Mouse (Mus musculus) forebrain, embryonic 10.5 days (tissue): ENCODE measurements around the gene Btg2. TPM values are rescaled to one million over a fixed set of nuclear protein-coding genes. Genes with fewer than 3 reads are reported as not detected.

Experiments
- DNase-seq: peaks from one replicate; pipeline ENCODE4 v3.0.0-alpha.2; 2017; ENCODE audit warnings: low spot score; ENCODE audit errors: extremely low spot score
- H3K27ac ChIP-seq: fragments of 300-500 bp; sonication (generic); 2 replicates; pipeline ENCODE4 v1.5.1; 2016; ENCODE audit warnings: mild to moderate bottlenecking
- H3K27me3 ChIP-seq: fragments of 300-500 bp; sonication (generic); 2 replicates; pipeline ENCODE4 v1.6.1; 2016; ENCODE audit warnings: mild to moderate bottlenecking; ENCODE audit not compliant: poor library complexity, severe bottlenecking
- H3K36me3 ChIP-seq: fragments of 300-500 bp; sonication (generic); replicated peaks from 2 replicates; pipeline ENCODE4 v1.6.1; 2016; ENCODE audit warnings: mild to moderate bottlenecking, moderate library complexity
- H3K4me1 ChIP-seq: fragments of 300-500 bp; sonication (generic); 2 replicates; pipeline ENCODE4 v1.6.1; 2016
- H3K4me3 ChIP-seq: fragments of 300-500 bp; sonication (generic); 2 replicates; pipeline ENCODE4 v1.5.1; 2016; ENCODE audit warnings: mild to moderate bottlenecking, moderate library complexity
- H3K9me3 ChIP-seq: fragments of 300-500 bp; sonication (generic); 2 replicates; pipeline ENCODE4 v1.6.1; 2016; ENCODE audit warnings: mild to moderate bottlenecking, moderate library complexity
- WGBS: fragments of 180-500 bp; shearing (Covaris S2); methylation state at CpG from one replicate; pipeline ENCODE4 v1.1.7; 2016; 5-methylcytosine and 5-hydroxymethylcytosine counted together
- polyA plus RNA-seq: library from polyadenylated mRNA; unstranded; fragments of >200 nt; fragmentation: Nextera tagmentation; extraction: Ambion mirVana; gene quantifications from 2 replicates; pipeline ENCODE4 v1.2.1, GENCODE M21; 2016

Btg2 gene
- polyA plus RNA-seq, 1 experiment from 2014 or later = 68.6 TPM

DNA sequence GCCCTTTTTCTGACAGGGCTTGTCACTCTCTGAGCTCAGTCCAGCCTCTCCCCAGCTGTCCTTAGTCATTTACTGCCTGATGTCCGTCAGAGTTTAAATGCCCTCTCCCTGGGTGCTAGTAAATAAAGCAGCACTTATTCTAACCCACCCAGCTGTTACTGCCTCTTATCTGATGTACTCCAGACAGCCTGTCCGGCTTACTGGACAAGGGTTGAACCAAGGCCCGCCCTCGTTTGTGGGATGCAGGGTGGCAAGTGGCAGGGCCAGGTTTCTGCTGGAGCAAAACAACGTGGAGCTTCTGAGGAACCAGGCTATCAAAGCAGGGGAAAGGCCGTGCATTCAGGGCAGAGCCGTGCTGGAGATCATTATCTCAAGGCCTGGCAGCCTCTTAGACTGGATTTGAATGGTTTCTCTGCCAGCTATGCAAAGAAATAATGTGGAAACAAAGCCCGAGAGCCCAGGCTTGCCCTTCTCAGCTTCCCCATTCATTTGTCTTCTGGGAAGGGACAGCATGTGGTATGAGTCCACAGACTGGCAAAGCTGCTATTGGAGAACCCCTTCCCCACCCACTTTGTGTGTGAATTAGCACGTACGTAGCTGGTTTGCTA lies 7.4 kb downstream of the Btg2 start:
- Histone ChIP-seq H3K4me3 (no peak overlapping the region; the same call in 1 of the 2 replicates), H3K27ac (peak overlapping the region; percentile 85), H3K4me1 (peaks cover 88% of the 10 kb centered on the region), H3K36me3 (peaks cover 25% of the 10 kb centered on the region), H3K27me3 (no peaks in the 10 kb centered on the region; the same call in 1 of the 2 replicates), H3K9me3 (no peaks in the 10 kb centered on the region)
- no peak for DNase-seq
- 38% methylated on average over 10 of the region's 10 CpGs for WGBS

DNA sequence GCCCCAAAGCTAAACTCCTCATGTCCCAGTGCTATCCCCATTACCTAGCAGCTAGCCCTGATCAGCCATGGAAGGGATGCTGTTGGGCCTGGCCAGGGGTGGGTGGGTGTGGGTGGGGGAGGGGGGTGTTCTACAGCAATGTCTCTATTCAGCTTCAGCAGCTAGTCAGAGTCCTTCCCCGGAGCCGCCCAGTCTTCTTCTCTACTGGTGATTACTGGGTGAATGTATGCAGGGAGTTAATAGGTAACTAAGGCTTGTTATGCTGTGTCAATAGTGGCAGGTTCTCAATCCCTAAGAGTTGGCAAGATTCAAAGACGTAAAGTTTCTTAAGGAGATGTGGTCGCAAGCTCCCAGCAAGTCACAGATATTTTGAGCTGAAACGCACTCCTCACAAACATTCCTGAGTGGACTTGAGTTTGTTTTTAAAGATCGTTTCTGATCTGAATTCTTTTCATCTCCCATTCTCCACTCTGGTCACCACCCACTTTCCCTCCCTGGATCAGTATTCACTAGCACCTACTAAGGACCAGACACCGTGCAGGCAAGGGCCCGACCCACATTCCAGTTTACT lies 8.7 kb downstream of the Btg2 start:
- DNase-seq = no peak
- Histone ChIP-seq H3K4me1 (peaks cover 88% of the 10 kb centered on the region), H3K4me3 (no peak overlapping the region), H3K27ac (peak overlapping the region; percentile 85), H3K36me3 (peaks cover 11% of the 10 kb centered on the region), H3K9me3 (no peaks in the 10 kb centered on the region), H3K27me3 (no peaks in the 10 kb centered on the region; the same call in 1 of the 2 replicates)
- WGBS = 82% methylated on average over 8 of the region's 8 CpGs

- Histone ChIP-seq H3K4me1 (peaks cover 89% of the 10 kb centered on the region), H3K4me3 (no peak overlapping the region), H3K27me3 (no peaks in the 10 kb centered on the region; the same call in 1 of the 2 replicates), H3K9me3 (no peaks in the 10 kb centered on the region), H3K36me3 (no peaks in the 10 kb centered on the region), H3K27ac (peak overlapping the region; percentile 94)
- no peak for DNase-seq
- whole genome bisulfite sequencing = 17% methylated on average over 8 of the region's 8 CpGs
Measured at GRCm38 (mm10) chr1:134067143-134067619, 11.7 kb downstream of the Btg2 start.

DNA sequence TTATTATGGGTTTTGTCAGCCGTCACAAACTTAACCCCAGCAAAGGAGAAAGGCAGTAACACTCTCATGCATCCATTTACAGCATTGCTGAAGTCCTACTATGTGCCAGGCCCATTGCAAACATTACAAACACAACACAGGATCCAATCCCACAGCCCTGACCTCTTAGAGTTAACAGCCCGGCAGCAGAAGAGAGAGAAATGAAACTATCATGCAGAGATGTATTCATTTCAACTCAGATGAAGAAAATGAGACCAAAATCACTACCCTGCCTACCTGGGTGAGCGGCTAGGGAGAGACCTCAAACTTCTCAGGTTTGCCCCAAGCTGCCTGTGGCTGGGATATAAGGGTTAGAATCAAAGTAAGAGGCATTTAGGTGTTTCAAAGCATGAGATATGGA lies 12.4 kb downstream of the Btg2 start:
- H3K9me3 ChIP-seq = no peaks in the 10 kb centered on the region
- no peak for DNase-seq
- peaks cover 89% of the 10 kb centered on the region for H3K4me1 ChIP-seq
- H3K36me3 ChIP-seq = no peaks in the 10 kb centered on the region
- H3K27ac ChIP-seq = peak overlapping the region; percentile 94
- H3K4me3 ChIP-seq = no peak overlapping the region
- no peaks in the 10 kb centered on the region; the same call in 1 of the 2 replicates for H3K27me3 ChIP-seq
- 55% methylated on average over 3 of the region's 3 CpGs for WGBS

DNA sequence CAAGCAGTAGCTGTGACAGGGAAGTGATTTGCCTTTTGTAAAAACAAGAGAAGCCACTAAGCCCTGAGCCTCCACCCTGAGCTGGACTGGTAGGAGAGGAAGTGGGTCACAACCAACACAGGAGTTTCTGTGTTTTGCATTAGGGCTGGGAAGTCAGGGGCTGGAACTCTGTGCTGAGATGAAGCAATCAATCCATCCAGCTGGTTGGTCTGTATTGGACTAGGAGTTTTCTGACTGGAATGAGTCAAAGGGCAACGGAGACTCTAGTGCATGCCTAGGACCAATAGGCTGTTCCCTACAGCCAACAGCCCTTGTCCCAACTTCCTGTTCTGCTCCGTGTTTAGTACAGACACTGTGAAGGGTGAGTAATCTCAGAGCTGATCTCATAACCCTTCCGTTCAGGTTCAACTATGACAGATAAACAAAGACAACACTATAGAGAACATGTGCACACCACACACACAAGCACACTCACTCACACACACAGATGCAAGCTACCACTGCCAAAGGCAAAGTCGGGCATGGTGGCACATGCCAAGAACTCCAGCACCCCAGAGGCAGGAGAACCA lies 13.6 kb downstream of the Btg2 start:
- Histone ChIP-seq H3K4me1 (peaks cover 89% of the 10 kb centered on the region), H3K9me3 (no peaks in the 10 kb centered on the region), H3K36me3 (no peaks in the 10 kb centered on the region), H3K27ac (peak overlapping the region; percentile 94), H3K4me3 (no peak overlapping the region), H3K27me3 (no peaks in the 10 kb centered on the region; the same call in 1 of the 2 replicates)
- 80% methylated on average over 4 of the region's 4 CpGs for WGBS
- DNase-seq = no peak

DNA sequence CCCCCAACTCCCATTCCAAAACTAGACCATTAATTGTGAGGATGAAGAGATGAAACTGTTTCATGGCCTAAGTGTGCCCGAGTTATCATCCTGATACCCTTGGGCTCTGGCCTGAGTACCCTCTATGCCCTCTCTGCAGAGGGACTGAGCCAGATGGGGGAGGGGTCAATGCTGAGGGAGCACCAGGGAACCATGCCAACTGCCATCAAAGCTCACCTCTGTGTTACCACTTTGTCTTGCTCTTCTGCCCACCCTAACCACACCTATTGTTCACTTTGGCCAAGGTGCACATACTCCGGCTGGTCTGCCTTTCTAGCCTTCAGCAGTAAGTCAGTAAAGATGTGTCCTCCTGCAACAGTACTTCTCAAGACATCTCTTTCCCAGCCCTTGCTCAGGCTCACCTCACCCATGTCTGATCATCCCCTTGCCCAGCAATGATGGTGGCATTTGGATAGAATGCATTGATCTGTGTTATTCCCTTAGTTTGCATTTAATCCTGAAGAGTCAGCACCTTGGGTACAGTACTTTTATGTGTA lies 14.6 kb downstream of the Btg2 start:
- Histone ChIP-seq H3K9me3 (no peaks in the 10 kb centered on the region), H3K4me1 (peaks cover 87% of the 10 kb centered on the region), H3K27ac (peak overlapping the region; percentile 94), H3K36me3 (no peaks in the 10 kb centered on the region), H3K27me3 (no peaks in the 10 kb centered on the region), H3K4me3 (peak overlapping the region; percentile 52)
- DNase-seq = no peak
- 75% methylated on average over 2 of the region's 2 CpGs for WGBS

GRCm38 (mm10) chr1:134063773-134064125 lies 15.2 kb downstream of the Btg2 start:
- 5% methylated on average over 9 of the region's 9 CpGs for WGBS
- Histone ChIP-seq H3K4me3 (peak overlapping the region; percentile 52), H3K4me1 (peaks cover 91% of the 10 kb centered on the region), H3K27ac (peak overlapping the region; percentile 94), H3K27me3 (no peaks in the 10 kb centered on the region), H3K9me3 (no peaks in the 10 kb centered on the region), H3K36me3 (no peaks in the 10 kb centered on the region)
- no peak for DNase-seq

- no peaks in the 10 kb centered on the region for H3K36me3 ChIP-seq
- WGBS = under 1% methylated on average over 33 of the region's 33 CpGs
- no peaks in the 10 kb centered on the region for H3K27me3 ChIP-seq
- H3K4me3 ChIP-seq = peak overlapping the region; percentile 52
- peak overlapping the region; percentile 94 for H3K27ac ChIP-seq
- DNase-seq = peak; percentile 93
- H3K4me1 ChIP-seq = peaks cover 95% of the 10 kb centered on the region
- no peaks in the 10 kb centered on the region for H3K9me3 ChIP-seq
Measured at GRCm38 (mm10) chr1:134063086-134063772, 15.7 kb downstream of the Btg2 start.

DNA sequence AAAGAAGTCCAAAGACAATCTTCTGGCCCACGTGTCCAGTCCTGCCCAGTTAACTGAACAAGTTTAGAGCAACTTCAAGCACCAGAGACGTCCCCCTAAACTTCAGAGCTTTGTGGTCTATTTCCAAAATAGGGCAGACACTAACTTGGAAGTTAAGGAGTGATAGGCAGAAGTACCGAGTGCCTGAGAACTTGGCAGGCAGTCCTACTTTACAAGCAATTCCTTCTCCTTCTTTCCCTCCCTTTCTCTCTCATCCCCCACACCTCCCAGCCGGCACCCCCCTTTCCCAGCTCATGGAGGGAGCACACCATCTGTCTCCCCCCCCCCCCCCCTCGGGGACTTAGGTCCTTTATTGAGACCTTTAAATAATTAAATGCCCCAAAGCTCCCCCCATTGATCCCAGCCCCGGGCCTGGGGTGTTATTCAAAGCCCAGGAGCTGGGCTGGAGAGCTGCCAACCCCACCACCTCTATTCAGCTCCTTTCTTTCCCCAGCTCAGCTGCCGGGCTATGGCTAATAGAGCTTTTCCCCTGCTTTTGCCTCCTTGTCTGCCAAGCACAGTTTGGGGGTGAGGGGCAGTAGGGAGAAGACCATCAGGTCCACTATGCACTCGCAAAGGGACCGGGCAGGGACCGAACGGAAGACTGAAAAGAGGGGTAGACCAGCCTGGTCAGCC lies 16.4 kb downstream of the Btg2 start:
- peak overlapping the region; percentile 52 for H3K4me3 ChIP-seq
- peaks cover 88% of the 10 kb centered on the region for H3K4me1 ChIP-seq

DNA sequence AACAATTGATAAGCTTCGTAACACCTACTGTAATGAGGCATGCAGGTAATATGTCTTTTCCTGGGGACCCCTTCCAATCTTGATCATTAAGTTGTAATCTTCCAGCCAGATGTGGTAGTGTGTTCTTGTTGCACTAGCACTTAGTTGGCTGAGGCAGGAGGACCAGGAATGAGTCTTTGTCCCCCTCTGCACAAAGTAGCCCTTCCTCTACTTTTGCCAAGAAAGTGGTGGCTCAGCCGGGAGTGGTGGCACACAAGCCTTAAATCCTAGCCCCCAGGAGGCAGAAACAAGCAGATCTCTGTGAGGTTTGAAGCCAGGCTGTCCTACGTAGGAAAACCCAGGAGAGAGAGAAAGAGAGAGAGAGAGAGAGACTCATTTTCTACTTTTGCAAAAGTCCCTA lies 17.0 kb downstream of the Btg2 start:
- DNase-seq = peak; percentile 25
- peak overlapping the region; percentile 52 for H3K4me3 ChIP-seq
- H3K4me1 ChIP-seq = peaks cover 82% of the 10 kb centered on the region

More for the DNA sequence above, 16.4 kb downstream of the Btg2 start:
- Histone ChIP-seq H3K27me3 (no peaks in the 10 kb centered on the region), H3K9me3 (no peaks in the 10 kb centered on the region), H3K36me3 (no peaks in the 10 kb centered on the region), H3K27ac (peak overlapping the region; percentile 94)
- DNase-seq = peak; percentile 26
- WGBS = 4% methylated on average over 11 of the region's 11 CpGs

DNA sequence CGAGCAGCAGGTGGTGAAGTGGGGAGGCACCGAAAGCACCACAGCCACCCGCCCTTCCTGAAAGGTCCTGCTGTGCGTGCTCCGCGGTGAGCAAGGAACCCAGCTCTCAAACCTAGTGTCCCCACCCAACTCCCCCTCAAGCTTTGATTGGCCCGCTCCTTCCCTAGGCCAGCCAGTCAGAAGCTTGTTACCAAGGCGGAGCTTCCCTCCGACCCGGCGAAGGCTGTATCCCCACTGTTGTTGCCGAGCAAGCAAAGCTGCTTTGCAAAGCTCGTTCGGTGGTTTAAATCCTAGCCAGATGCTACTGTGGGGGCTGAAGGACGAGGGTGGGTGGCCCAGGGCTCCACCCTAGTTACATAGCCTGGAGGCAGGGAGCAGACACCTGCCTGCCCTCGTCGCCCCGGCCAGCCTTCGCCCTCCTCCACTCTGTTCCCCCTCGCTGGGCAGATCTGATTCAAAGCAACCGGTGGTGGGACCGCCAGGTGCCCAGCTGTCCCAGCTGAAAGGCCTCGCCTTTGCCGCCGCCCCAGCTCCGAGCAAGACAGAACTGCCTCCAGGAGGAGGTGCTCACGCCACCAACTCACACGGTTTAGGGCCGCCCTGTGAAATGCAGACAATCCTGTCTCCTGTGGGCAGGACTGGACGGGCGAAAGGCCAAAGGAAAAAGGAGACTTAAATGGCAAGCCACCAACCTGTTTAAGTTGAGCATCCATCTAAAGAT lies 17.9 kb downstream of the Btg2 start:
- Histone ChIP-seq H3K36me3 (no peaks in the 10 kb centered on the region), H3K4me1 (peaks cover 73% of the 10 kb centered on the region)
- under 1% methylated on average over 31 of the region's 31 CpGs for WGBS

More for the DNA sequence above, 17.0 kb downstream of the Btg2 start:
- no peaks in the 10 kb centered on the region for H3K9me3 ChIP-seq
- H3K27me3 ChIP-seq = no peaks in the 10 kb centered on the region
- no peaks in the 10 kb centered on the region for H3K36me3 ChIP-seq
- 30% methylated on average over 3 of the region's 3 CpGs for WGBS
- peak overlapping the region; percentile 94 for H3K27ac ChIP-seq

More for the DNA sequence above, 17.9 kb downstream of the Btg2 start:
- Histone ChIP-seq H3K9me3 (no peaks in the 10 kb centered on the region), H3K27ac (peak overlapping the region; percentile 94), H3K27me3 (no peaks in the 10 kb centered on the region), H3K4me3 (peak overlapping the region; percentile 52)
- peak; percentile 91 for DNase-seq
